Mouse (Mus musculus) lung, adult 2 months (tissue): ENCODE measurements at regions not wholly inside any gene's neighbourhood (a gene's known extent, or its start where the extent isn't known, plus 50 kb on each side); places are given as distances from the start of the nearest gene placed in this dataset.

ENCODE experiments used
- CTCF ChIP-seq: fragments of 200-500 bp; IDR thresholded peaks from 2 replicates; pipeline ENCODE4 v1.5.1; 2011; ENCODE audit warnings: mild to moderate bottlenecking, low read length, control low read depth; ENCODE audit not compliant: insufficient read depth
- POLR2A ChIP-seq: fragments of 200-500 bp; IDR thresholded peaks from 2 replicates; pipeline ENCODE4 v1.6.1; 2011; ENCODE audit warnings: low read depth, mild to moderate bottlenecking, control low read depth, low read length, borderline replicate concordance; ENCODE audit errors: extremely low read depth

- no peak for TF ChIP-seq CTCF
- TF ChIP-seq POLR2A = no peak
These were observed 297.4 kb downstream of the Cxcl12 start for GRCm38 (mm10) chr6:117465606-117466174.
